Mouse (Mus musculus) liver (tissue): Measurements from ENCODE around the gene Bcl2l1.

Experiments
- DNase-seq: peaks from one replicate; pipeline ENCODE4 v3.0.0-alpha.2; 2020; ENCODE audit warnings: mixed read lengths

The Bcl2l1 gene

DNA sequence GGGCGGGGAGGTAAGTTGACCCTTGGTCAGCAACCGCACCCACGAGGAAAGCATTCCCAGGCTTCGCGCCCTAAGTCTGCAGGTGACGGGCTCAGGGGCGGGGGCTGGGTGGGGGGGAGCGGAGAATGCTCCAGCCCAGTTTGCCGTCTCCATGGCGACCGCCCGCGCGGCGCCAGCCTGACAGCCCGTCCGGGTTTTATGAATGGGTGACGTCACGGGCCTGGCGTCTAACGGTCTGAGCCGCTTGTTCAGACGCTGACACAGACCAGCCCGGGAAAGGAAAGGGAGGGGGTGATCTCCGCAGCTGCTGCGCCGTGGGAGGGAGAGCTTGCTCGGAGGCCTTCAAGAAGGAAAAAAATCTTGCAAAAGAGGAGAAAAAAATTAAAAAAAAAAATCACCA is 96.5 kb downstream of the Bcl2l1 start:
- DNase-seq: peak; percentile 90

DNA sequence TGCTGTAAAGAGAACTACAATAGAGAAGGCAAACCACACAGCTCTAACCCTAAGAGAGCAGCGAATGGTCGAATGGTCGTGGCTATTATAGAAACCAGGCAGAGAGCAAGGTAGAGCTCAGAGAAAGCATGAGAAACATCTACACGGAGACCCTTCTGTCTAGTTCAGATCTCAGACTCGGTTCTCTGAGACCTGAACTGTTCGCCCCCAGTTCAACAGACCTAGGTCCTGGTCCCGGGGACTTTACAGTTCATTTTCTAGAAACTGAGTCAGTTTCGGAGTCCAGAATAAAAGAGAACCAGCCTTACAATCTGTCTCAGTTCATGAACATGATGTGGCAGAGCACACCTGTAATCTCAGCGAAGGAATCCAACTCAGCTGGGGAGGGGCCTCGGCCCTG is 97.0 kb downstream of the Bcl2l1 start:
- DNase-seq: no peak

DNA sequence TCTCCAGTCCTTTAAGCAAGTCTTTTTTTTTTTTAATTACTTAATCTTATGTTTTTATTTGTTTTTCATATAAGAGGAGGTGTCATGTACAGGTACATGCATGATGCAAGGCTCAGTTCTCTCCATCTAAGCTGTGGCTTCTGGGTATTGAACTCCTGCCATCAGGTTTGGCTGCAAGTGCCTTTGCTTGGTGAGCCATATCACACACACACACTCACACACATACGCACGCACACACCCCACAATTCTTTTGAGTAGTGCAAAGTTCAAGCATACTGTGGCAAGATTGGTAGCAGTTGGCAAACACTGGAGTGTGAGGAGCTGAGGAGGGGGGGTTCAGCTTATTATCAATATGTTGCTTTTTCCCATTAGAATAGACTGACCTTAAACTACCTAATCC is 98.3 kb downstream of the Bcl2l1 start:
- no peak for DNase-seq
